Mouse (Mus musculus) liver, embryonic 13.5 days (tissue): ENCODE results near the gene Ect2. TPM values are rescaled to one million over a fixed set of nuclear protein-coding genes. Genes with fewer than 3 reads are reported as not detected.
A peak's percentile ranks its signal among the peaks of the same experiment; 100 is the strongest.

Experiments used
- ATAC-seq: fragments of 200-750 bp; cut with Nextera tagmentation; 2 replicates; pipeline ENCODE4 v1.8.0; 2017; ENCODE audit warnings: low read depth, mild to moderate bottlenecking, moderate number of reproducible peaks, moderate library complexity
- DNase-seq: peaks from one replicate; pipeline ENCODE4 v3.0.0; 2022
- H3K27ac ChIP-seq: fragments of 300-500 bp; sonication (generic); 2 replicates; pipeline ENCODE4 v1.5.1; 2015; ENCODE audit warnings: moderate library complexity, mild to moderate bottlenecking, inconsistent platforms
- H3K27me3 ChIP-seq: fragments of 300-500 bp; sonication (generic); 2 replicates; pipeline ENCODE4 v1.6.1; 2015; ENCODE audit warnings: mild to moderate bottlenecking, inconsistent platforms
- H3K36me3 ChIP-seq: fragments of 300-500 bp; sonication (generic); 2 replicates; pipeline ENCODE4 v1.6.1; 2015; ENCODE audit warnings: mild to moderate bottlenecking, inconsistent platforms
- H3K4me1 ChIP-seq: fragments of 300-500 bp; sonication (generic); replicated peaks from 2 replicates; pipeline ENCODE4 v1.6.1; 2015; ENCODE audit warnings: inconsistent platforms
- H3K4me2 ChIP-seq: fragments of 300-500 bp; sonication (generic); 2 replicates; pipeline ENCODE4 v1.6.1; 2015; ENCODE audit warnings: inconsistent platforms, mild to moderate bottlenecking, moderate library complexity
- H3K4me3 ChIP-seq: fragments of 300-500 bp; sonication (generic); replicated peaks from 2 replicates; pipeline ENCODE4 v1.5.1; 2015; ENCODE audit warnings: mild to moderate bottlenecking, inconsistent platforms
- H3K9ac ChIP-seq: fragments of 300-500 bp; sonication (generic); 2 replicates; pipeline ENCODE4 v1.6.1; 2015; ENCODE audit warnings: mild to moderate bottlenecking, inconsistent platforms
- H3K9me3 ChIP-seq: fragments of 300-500 bp; sonication (generic); replicated peaks from 2 replicates; pipeline ENCODE4 v1.6.1; 2016; ENCODE audit warnings: inconsistent platforms
- WGBS: fragments of 180-500 bp; shearing (Covaris S2); methylation state at CpG from one replicate; pipeline ENCODE4 v1.1.7; 2015; ENCODE audit not compliant: insufficient replicate concordance; 5-methylcytosine and 5-hydroxymethylcytosine counted together
- polyA plus RNA-seq: library from polyadenylated mRNA; unstranded; fragments of >200 nt; fragmentation: Nextera tagmentation; extraction: Ambion mirVana; gene quantifications from 2 replicates; pipeline ENCODE4 v1.2.1, GENCODE M21; 2015

The Ect2 gene
- polyA plus RNA-seq, 1 experiment from 2014 or later, result 34.5 TPM

GRCm38 (mm10) chr3:27109109-27109508 is 44.6 kb downstream of the Ect2 start:
- no peak overlapping the region for H3K27ac ChIP-seq
- no peaks in the 10 kb centered on the region for H3K4me1 ChIP-seq
- H3K4me3 ChIP-seq, result no peak overlapping the region
- peaks cover 68% of the 10 kb centered on the region for H3K36me3 ChIP-seq
- ATAC-seq (no peak), DNase-seq (no peak)
- no peaks in the 10 kb centered on the region for H3K9me3 ChIP-seq
- no peak overlapping the region for H3K9ac ChIP-seq
- H3K4me2 ChIP-seq, result no peak overlapping the region
- 88% methylated on average over 4 of the region's 4 CpGs for WGBS
- no peaks in the 10 kb centered on the region for H3K27me3 ChIP-seq

- Histone ChIP-seq H3K27me3 (no peaks in the 10 kb centered on the region), H3K27ac (no peak overlapping the region), H3K36me3 (peaks cover 72% of the 10 kb centered on the region), H3K9me3 (no peaks in the 10 kb centered on the region), H3K9ac (no peak overlapping the region), H3K4me1 (no peaks in the 10 kb centered on the region), H3K4me3 (no peak overlapping the region), H3K4me2 (no peak overlapping the region)
- 76% methylated on average over 6 of the region's 6 CpGs for WGBS
- no peak for DNase-seq
- ATAC-seq, result no peak
These were observed 46.5 kb downstream of the Ect2 start for GRCm38 (mm10) chr3:27107142-27107541.

GRCm38 (mm10) chr3:27102965-27103364 is 50.7 kb downstream of the Ect2 start:
- WGBS, result 87% methylated on average over 6 of the region's 6 CpGs
- DNase-seq, result no peak
- Histone ChIP-seq H3K36me3 (peaks cover 77% of the 10 kb centered on the region), H3K9me3 (no peaks in the 10 kb centered on the region), H3K9ac (no peak overlapping the region), H3K4me2 (no peak overlapping the region), H3K27ac (no peak overlapping the region), H3K4me3 (no peak overlapping the region), H3K27me3 (no peaks in the 10 kb centered on the region), H3K4me1 (no peaks in the 10 kb centered on the region)
- ATAC-seq, result no peak

- ATAC-seq (no peak), DNase-seq (no peak)
- no peak overlapping the region for H3K27ac ChIP-seq
- H3K27me3 ChIP-seq, result no peaks in the 10 kb centered on the region
- H3K4me3 ChIP-seq, result no peak overlapping the region
- H3K9ac ChIP-seq, result no peak overlapping the region
- WGBS, result 90% methylated on average over 6 of the region's 6 CpGs
- H3K9me3 ChIP-seq, result no peaks in the 10 kb centered on the region
- no peaks in the 10 kb centered on the region for H3K4me1 ChIP-seq
- peaks cover 72% of the 10 kb centered on the region for H3K36me3 ChIP-seq
- H3K4me2 ChIP-seq, result no peak overlapping the region
These were observed 55.0 kb downstream of the Ect2 start for GRCm38 (mm10) chr3:27098633-27099032.

- no peak overlapping the region for H3K4me2 ChIP-seq
- H3K36me3 ChIP-seq, result peaks cover 54% of the 10 kb centered on the region
- H3K27me3 ChIP-seq, result no peaks in the 10 kb centered on the region
- H3K9ac ChIP-seq, result no peak overlapping the region
- H3K9me3 ChIP-seq, result no peaks in the 10 kb centered on the region
- H3K4me3 ChIP-seq, result no peak overlapping the region
- WGBS, result 92% methylated on average over 6 of the region's 6 CpGs
- no peak for ATAC-seq
- no peak overlapping the region for H3K27ac ChIP-seq
- no peaks in the 10 kb centered on the region for H3K4me1 ChIP-seq
- DNase-seq, result no peak
These were observed 67.5 kb downstream of the Ect2 start for GRCm38 (mm10) chr3:27086221-27086620.

GRCm38 (mm10) chr3:27081229-27082060 is 72.2 kb downstream of the Ect2 start:
- 83% methylated on average over 13 of the region's 13 CpGs for WGBS
- Histone ChIP-seq H3K9ac (no peak overlapping the region), H3K4me2 (no peak overlapping the region), H3K9me3 (no peaks in the 10 kb centered on the region), H3K27ac (no peak overlapping the region), H3K27me3 (no peaks in the 10 kb centered on the region), H3K4me1 (no peaks in the 10 kb centered on the region), H3K36me3 (peaks cover 14% of the 10 kb centered on the region), H3K4me3 (no peak overlapping the region)
- DNase-seq, result no peak
- ATAC-seq, result no peak

GRCm38 (mm10) chr3:27080061-27080770 is 73.5 kb downstream of the Ect2 start:
- DNase-seq (no peak), ATAC-seq (no peak)
- 65% methylated on average over 7 of the region's 7 CpGs for WGBS
- Histone ChIP-seq H3K9me3 (no peaks in the 10 kb centered on the region), H3K4me2 (no peak overlapping the region), H3K27ac (no peak overlapping the region), H3K4me3 (no peak overlapping the region), H3K36me3 (peaks cover 4% of the 10 kb centered on the region; the same call in 1 of the 2 replicates), H3K9ac (no peak overlapping the region), H3K4me1 (no peaks in the 10 kb centered on the region), H3K27me3 (no peaks in the 10 kb centered on the region)

GRCm38 (mm10) chr3:27073884-27074283 is 79.8 kb downstream of the Ect2 start:
- Histone ChIP-seq H3K4me3 (no peak overlapping the region), H3K4me1 (peaks cover 7% of the 10 kb centered on the region; the same call in 1 of the 2 replicates), H3K27me3 (no peaks in the 10 kb centered on the region), H3K27ac (no peak overlapping the region), H3K36me3 (no peaks in the 10 kb centered on the region), H3K9ac (no peak overlapping the region), H3K9me3 (no peaks in the 10 kb centered on the region), H3K4me2 (no peak overlapping the region)
- ATAC-seq, result peak; percentile 75
- DNase-seq, result peak; percentile 38
- WGBS, result 9% methylated on average over 2 of the region's 2 CpGs

- peaks cover 7% of the 10 kb centered on the region; the same call in 1 of the 2 replicates for H3K4me1 ChIP-seq
- WGBS, result 80% methylated on average over 4 of the region's 4 CpGs
- H3K9ac ChIP-seq, result no peak overlapping the region
- H3K36me3 ChIP-seq, result no peaks in the 10 kb centered on the region
- DNase-seq, result no peak
- no peak for ATAC-seq
- no peak overlapping the region for H3K4me2 ChIP-seq
- no peaks in the 10 kb centered on the region for H3K27me3 ChIP-seq
- H3K4me3 ChIP-seq, result no peak overlapping the region
- H3K27ac ChIP-seq, result no peak overlapping the region
- H3K9me3 ChIP-seq, result no peaks in the 10 kb centered on the region
These were observed 82.0 kb downstream of the Ect2 start for GRCm38 (mm10) chr3:27071706-27072105.

- DNase-seq (no peak), ATAC-seq (no peak)
- Histone ChIP-seq H3K4me2 (no peak overlapping the region), H3K4me1 (peaks cover 7% of the 10 kb centered on the region; the same call in 1 of the 2 replicates), H3K9ac (no peak overlapping the region), H3K9me3 (no peaks in the 10 kb centered on the region), H3K27me3 (no peaks in the 10 kb centered on the region), H3K4me3 (no peak overlapping the region), H3K36me3 (no peaks in the 10 kb centered on the region), H3K27ac (no peak overlapping the region)
- WGBS, result 65% methylated on average over 9 of the region's 9 CpGs
These were observed 83.3 kb downstream of the Ect2 start for GRCm38 (mm10) chr3:27070340-27070739.

GRCm38 (mm10) chr3:27067206-27067605 is 86.5 kb downstream of the Ect2 start:
- Histone ChIP-seq H3K4me3 (no peak overlapping the region), H3K9ac (no peak overlapping the region), H3K4me2 (no peak overlapping the region), H3K36me3 (no peaks in the 10 kb centered on the region), H3K4me1 (no peaks in the 10 kb centered on the region), H3K27ac (no peak overlapping the region), H3K9me3 (no peaks in the 10 kb centered on the region), H3K27me3 (no peaks in the 10 kb centered on the region)
- DNase-seq (no peak), ATAC-seq (no peak)
